Mouse (Mus musculus): ENCODE data around the gene Psrc1.
A peak's percentile ranks its signal among the peaks of the same experiment; 100 is the strongest.

Gene Psrc1

DNA sequence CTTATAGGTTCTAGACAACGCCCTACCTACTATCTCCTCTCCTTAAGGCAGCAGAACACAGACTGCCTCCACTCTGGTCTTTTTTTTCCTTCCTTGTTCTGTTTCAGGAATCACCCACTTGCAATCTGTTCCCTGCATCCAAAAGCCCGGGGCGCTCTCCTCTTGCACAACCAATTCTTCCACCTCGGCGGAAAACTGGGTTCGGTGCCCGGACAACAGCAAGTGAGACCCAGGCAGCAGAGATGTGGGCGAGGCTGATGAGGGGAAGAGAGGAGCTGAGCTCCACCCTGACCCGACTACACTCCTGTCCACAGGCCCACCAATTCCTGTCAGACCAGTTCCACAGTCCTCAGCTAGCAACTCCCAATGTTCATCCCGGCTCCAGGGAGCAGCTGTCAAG lies 2.5 kb downstream of the Psrc1 start:
- DNase-seq (ENCODE audit: low spot score in 2 of 2) = no peak

DNA sequence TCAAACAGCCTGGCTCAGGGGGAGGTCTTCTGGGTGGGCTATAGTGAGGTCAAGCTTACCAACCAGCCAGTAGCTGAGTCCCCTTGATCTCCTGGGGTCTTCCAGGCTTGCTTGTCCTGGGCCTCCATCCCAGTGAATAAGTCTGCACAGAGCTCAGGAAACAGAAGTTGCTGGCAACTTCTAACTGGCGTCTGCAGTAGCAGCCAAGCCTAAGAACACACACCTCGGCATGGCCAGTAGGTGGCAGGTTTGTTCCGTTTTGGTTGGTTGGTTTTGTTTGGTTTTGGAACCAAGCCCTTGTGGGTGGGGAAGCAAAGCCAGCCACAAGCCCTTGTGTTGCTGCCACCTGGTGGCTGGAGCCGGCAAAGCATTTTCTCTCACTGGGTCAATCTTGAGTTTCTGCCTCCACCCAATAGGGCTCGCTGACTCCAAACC lies 5.5 kb downstream of the Psrc1 start:
- peak; percentile 93 to 94 for DNase-seq (ENCODE audit: low spot score in 2 of 2)

DNA sequence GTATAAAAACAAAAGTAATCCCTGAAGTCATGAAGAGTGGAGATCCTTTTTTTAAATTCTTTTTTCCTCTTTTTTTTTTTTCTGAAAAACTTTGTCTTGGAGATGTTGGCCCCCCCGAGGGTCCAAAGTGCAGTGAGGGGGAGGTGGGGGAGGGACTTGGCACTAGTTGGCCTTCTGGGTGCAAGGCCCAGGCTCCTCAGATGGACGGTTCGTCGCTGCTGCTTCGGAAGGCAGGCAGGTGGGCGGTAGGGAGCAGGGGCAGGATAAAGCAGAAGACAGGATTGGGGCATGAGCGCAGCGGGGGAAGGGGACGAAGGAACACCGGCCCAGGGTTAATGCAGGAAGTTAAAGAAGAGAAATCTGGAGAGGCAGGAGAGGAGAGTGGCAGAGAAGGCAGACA lies 8.7 kb downstream of the Psrc1 start:
- DNase-seq (ENCODE audit: low spot score in 2 of 2) = no peak

DNA sequence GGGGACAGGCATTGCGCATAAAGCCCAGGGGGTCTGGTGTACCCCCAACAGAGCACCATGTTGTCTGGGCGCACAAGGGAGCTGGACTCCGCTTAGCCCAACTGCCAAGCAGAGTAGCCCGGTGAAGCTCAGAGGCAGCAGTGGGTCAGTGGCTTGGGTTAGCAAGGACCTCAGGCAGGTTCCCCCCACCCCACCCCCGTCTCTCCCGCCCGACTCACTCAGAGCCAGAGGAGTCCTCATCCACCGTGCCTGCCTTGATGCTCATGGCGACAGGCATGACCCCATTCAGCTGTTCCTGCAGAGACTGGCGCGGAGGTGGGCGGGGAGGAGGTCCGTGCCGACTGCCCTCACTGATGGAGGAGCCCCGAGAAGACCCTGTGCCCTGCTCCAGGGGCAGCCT lies 9.2 kb downstream of the Psrc1 start:
- no peak for DNase-seq (ENCODE audit: low spot score in 2 of 2)

DNA sequence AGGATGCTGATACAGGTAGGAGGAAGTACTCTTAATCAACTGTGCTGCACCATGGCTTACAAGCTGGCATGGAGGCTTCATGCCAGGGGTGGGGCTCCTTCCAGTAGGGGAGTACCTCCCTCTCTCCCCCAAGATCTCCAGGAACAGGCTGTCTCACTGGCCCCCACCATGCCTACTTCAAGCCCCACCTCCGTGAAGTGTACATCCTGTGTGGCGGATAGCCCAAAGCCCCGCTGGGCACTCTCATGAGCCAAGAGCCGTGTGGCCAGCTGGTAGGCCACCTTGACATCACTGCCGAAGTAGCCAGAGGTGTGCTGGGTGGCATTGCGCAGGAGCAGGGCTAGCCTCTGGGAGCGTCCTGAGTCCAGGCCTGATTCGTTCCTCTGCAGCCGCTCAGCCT lies 14.6 kb downstream of the Psrc1 start:
- DNase-seq (ENCODE audit: low spot score in 2 of 2) = no peak

DNA sequence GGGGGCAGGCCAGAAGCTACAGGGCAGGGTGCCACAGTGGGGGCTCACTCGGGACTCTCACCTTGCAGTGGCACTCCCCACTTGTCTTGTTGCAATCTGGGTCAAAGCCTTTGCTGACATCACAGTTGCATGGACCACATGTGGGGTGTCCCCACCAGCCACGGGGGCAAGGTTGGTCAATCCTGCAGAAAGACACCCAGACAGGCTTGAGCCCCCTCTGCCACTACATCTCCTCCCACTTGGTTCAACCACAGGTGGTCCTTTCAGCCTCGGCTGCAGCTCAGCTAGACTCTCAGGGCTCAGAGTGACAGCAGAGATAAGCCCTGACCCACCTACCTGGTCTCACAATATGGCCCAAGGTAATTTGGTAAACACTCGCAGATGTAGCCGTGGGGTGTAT lies 16.8 kb downstream of the Psrc1 start:
- DNase-seq (ENCODE audit: low spot score in 2 of 2) = no peak

DNA sequence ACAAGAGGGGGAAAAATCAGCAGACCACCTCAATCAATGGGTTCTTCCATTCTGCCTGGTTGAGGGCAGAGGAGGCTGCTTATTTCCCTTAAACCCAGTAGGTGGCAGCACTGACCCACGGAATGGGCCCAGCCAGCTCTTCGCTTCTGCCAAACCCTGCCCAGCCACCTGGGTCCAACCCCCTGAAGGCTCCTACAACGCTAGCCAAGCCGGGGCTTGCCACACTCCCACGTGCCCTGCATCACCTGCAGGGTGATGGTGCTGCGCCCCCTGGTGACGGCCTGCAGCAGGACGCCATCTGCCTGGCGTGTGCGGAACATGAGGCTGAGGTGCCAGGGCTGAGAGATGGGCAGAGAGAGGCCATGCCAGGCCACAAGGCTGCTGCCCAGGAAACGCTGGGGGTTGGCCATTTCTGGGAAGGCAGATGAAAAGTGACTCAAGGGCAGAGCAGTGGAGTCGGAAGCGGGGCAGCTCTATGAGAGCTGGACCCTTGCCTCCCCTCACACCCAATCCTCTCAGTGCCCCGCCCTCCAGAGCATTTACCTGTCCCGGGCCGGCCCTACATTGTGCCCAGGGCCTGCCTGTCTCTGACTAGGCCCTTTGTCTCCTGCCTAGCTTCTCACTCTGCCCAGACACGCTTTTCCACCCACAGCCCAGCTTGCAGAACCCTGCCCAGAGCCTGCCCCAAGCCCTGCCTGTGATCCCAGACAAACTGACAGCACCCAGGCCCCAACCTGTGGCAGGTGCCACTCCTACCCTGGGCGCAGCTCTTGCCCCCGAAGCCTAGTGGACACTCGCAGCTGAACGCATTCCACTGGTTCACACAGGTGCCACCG lies 18.3 kb downstream of the Psrc1 start:
- DNase-seq (ENCODE audit: low spot score in 2 of 2) = peak; percentile 80 to 91

DNA sequence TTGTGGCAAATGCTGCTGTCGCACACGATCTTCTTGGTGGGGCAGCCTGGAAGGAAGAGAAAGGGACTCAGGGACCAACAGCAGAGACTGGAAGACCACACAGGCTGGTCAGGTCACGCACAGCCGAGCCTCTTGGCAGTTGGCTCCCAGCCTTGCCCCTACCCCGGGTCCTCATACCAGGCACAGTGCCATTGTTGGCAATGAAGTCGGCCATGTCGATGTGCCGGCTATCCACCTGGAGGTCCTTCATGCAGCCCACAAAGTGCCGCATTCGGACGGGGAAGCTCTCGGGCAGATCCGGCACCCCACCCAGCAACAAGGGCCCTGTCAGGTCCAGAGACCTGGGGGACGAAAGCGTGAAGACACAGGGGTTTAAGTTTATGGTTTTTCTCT lies 18.9 kb downstream of the Psrc1 start:
- DNase-seq (ENCODE audit: low spot score in 2 of 2) = no peak

DNA sequence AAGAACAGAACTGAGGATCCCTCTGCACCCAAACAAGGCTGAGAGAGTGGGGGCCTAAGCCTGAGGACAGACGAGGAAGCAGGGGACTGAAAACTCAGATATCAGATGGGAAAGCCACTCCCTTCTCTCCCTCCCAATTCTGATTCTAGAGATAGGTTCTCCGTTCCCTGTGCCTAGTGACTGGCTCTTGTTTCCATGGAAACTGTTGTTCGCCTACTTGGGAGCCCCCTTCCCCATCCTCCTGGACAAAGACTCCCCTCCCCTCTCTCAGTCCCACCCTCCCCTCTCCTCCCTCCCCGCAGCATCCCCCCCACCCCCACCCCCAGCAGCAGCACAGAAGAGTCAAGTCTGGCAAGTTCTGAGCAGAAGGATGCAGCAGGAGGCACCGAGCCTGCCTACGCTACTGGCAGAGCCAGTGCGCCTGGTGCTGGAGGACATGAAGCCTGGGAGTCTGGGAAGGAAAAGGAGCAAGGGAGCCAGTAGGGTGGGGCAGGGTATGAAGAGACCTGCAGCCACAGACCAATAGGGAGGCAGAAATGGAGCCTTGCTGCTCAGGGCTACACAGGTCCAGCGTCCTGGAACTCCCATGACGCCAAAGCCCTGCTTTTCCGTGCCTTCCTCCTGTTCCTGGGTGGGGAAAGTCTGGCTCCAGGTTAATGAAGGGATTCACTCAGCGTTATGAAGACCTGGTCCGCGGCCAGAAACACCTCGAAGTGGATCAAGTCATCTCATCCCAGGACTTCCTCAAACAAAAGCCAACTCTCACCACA lies 22.1 kb downstream of the Psrc1 start:
- DNase-seq (ENCODE audit: low spot score in 2 of 2) = no peak

DNA sequence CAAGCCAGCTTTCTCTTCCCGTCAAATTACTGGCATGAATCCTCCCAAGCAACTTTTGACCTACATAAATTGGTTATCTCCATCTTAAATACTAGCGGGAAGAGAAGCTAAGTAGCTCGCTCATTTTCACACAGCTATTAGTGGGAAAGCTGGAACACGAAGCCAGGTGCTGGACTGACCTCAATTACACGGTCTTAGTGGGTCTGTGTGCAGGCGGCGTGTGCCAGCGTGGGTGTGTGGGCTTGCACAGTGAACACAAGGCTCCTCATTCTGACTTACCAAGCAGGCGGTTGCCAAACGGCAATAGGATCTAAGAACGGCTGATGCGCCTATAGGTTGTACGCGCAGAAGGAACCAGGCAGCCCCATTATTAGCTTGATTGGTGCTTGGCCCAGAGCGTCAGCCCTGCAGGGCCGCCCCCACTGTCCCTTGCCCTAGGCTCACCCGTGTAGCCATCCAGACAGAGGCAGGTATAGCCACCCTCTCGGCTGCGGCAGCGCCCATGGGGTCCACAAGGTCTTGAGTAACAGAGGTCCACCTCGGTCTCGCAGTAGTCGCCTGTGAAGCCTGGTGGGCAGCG lies 22.8 kb downstream of the Psrc1 start:
- DNase-seq (ENCODE audit: low spot score in 2 of 2) = no peak

DNA sequence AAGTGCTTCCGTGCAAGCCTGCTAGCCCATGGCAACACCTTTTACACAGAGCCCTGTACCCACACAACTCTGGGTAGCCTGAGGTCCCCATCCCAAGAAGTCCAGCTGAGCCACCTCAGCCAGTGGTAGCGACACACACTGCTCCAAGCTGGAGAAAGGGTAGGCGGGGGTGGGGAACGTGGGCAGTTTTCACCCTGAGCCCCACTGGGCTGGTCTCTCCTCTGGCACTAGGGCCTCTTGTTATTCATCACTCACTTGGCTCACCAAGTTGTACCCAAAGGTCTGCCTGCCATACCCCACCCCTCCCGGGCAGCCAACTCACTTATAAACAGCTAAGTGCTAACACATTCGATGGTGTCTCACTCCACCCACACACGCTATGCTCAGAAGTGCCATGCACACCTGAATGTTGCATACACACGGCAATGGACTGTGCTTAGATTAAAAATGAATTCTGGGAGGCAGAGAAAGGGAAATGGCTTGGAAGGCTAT lies 24.9 kb downstream of the Psrc1 start:
- DNase-seq (ENCODE audit: low spot score in 2 of 2) = no peak

DNA sequence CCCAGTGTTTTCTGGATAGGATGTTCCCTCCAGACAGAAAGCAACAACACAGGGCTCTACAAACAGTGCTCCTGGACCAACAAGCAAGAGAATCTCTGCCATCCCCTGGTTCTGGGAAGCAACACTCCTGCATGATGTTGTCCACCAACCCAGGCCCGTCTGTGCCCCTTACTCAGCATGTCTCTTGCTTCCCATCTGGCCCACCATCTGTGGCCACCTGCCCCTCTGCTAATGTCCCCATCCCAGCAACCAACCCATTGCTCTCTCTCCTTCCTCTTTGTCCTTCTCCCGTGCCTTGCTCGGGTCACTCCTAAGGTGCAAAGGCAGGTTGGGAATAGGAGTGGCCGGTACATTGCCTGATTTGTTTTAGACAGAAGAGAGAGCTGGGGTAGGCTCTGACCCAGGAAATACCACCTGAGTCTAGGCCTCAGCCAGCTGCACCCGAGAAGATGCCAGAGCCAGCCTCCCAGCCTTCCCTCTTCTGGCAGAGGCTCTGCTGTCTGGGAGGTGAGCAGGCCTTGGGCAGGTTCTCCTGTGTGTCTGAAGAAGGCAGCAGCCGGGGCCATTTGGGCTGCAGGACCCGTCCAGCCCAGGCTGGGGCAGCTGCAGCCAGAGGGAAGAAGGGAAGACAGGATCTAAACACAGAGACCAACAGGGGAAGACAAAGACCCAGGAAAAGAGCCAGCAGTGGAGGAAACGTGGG lies 26.2 kb downstream of the Psrc1 start:
- no peak for DNase-seq (ENCODE audit: low spot score in 2 of 2)

DNA sequence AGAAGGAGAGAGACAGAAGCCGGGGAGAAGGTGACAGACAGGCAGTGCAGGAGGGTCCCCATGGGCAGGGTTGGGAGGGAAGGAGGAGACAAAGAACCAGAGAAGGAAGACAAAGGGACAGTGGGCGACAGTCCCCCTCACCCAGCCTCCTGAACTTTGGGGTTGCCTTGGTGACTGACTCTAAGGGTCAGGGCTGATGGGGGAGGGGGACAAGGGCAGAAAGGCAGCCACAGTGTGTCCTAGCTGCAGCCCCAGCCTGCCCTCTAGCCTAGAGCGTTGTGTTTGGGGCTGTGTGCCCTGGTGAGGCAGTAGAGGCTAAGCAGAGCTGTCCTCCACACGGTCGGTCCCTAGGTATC lies 26.7 kb downstream of the Psrc1 start:
- no peak for DNase-seq (ENCODE audit: low spot score in 2 of 2)

DNA sequence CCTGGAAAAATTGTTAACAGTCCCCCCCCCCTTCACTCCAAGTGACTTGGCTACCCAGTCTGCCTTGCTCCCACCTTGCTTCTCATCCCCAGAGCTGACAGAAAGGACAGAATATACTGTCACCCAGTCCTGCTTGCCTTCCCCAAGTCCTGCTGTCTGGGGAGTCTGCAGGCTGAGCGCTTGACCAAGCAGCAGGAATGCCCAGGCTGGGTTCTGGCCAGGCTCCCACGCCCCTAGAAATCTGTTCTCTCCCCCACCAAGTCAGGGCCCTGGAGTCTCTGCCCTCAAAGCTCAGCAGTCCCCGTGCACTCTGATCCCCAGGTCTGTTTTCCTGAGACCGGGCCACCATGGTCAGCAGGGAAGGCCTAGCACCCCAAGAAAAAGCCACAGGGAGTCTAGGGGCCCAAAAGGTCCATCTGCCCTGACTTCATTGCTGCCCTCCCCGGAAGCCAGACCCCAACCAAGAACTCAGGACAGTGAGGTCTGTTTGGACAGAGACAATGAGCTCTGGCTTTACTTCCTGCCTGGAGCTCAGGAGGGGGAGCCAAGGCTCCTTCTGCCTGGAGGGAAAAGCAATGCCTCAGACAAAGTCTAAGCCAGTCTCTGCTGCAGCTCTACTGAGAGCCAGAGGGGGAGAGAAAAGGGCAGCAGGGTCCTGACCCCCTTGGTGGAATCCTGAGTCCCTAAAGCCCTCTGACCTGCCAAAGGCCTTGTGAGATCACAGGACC lies 27.6 kb downstream of the Psrc1 start:
- no peak for DNase-seq (ENCODE audit: low spot score in 2 of 2)

DNA sequence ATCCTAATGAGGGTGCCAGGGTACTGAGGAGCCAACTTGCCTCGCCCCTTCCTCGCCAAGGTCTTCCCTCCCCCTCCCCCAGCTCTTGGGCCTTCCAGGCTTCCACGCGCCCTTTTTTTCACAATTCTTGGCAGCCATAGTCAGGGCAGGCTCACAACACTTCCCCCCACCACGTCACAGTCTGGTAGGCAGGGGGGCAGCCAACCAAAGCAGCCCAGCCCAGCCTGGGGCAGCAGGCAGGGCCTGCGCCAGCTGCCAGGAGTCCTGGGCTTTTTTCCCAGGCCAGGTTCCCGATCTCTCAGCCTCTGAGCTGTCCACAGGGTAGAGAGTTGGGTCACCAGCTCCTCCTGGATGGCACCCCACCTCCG lies 28.1 kb downstream of the Psrc1 start:
- DNase-seq (ENCODE audit: low spot score in 2 of 2) = peak in 1 of 2 experiments; percentile 23

DNA sequence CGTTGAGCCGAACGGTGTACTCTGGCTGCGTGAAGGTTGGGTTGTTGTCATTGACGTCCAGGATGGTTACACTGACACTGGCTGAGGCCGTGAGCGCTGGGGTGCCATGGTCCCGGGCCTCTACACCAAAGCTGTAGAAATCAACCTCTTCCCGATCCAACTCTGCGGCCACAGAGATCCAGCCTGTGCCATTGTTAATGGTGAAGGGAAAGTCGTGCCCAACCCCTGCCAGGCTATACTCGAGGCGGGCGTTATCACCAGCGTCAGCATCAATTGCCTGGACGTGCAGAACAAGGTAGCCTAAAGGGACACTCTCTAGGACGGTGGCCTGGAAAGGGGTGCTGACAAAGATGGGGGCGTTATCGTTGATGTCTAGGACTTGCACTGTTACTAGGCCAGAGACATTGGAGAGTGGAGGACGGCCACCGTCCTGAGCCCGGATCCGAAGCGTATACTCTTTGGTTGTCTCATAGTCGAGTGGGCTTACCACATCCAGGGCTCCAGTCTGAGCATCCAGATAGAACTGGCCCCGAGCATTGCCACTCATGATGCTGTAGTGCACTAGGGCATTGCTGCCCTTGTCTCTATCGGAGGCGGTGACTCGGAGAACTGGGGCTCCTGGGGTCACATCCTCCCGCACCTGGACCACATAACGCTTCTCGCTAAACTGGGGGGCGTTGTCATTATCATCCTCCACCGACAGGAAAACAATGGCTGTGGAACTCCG lies 30.2 kb downstream of the Psrc1 start:
- no peak for DNase-seq (ENCODE audit: low spot score in 2 of 2)

DNA sequence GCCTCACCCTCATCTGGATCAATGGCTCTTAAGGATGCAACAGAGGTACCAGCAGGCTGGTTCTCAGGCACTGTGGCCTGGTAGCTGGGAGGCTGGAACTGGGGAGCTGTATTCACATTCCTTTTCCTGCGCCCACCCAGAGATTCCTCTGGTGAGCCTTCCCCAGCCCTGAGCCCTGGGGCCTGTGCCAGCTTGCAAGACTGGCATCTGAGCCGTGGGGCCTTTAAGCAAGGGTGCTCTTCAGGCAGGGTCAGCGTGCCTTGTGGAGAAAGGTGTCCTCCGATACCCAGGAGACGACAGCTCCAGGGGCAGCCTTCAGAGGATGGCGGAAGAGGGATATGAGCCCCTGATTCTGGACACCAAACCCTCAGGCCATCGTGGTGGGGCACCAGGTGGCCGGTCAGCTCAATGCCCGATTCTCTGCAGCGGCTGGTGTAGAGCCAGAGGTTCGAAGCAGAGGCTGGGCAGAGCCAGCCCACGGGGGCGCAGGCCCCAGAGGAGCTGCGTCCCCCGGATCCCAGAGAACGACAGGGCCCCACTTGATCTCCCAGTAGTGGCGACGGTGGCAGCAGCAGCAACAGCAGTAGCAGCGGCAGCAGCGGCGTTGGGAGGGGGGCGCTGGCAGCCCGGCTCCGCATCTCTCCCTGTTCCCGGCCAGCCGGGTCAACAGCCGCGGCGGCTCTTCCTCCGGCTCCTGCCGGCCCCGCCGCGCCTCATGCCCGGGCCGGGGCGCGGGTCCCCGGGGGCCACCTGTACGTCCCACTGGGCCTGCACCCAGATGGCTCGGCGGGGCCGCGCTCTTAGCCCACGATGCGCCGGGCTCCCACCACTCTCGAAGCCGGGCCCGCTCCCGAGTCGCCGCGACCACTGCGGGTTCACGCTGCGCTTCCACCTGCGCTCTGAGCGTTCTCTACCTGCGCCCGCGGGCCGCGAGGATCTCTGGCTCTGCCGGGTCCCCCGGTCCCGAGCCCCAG lies 31.5 kb downstream of the Psrc1 start, which contains the start of gene Celsr2:
Gene Celsr2, minus strand, starts transcription at position 696 of the 974 bp plus-strand sequence.
- DNase-seq (ENCODE audit: low spot score in 2 of 2) = no peak

DNA sequence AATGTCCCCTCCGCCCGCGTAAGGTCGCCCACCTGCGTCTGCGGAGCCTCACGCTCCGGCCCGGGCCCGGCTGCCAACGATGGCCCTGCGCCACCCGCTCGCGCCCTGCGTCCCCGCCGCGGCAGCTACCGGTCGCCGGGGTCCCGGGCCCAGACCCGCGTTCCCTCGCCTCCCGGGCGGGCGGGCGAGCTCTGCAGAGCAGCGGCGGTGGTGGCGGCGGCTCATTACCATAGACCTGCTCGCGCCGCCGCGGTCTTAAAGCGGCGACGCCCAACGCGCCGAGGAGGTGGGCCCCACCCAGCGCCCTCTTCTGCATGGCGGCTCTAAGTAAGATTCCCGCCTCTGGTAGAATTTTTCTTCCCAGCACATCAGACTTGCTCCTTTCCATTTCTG lies 32.2 kb downstream of the Psrc1 start:
- DNase-seq (ENCODE audit: low spot score in 2 of 2) = peak; percentile 46 to 67

DNA sequence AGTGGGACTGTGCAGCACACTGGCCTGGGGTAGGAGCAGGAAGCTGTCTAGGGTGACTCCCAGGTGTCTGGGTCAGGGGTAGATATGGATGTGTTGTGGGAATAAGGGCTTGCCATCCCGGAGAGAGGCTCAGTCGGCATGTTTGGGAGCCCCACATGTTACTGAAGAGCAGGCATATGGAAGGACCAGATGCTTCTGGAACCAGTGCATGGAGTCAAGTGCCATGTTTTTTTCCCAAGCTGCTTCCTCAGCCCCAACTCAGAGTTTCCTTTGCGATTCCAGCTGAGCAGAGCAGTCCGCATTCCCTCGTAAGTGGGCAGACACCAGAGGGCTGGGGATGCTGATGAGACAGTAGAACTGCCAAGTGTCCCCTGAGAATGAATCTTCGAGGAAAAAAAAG lies 39.4 kb downstream of the Psrc1 start:
- DNase-seq (ENCODE audit: low spot score in 2 of 2) = no peak
